Mouse (Mus musculus) MEL (cell line): ENCODE measurements around the gene Atxn7l1. TPM values are rescaled to one million over a fixed set of nuclear protein-coding genes. Genes with fewer than 3 reads are reported as not detected.

Experiments
- DNase-seq: peaks from one replicate; pipeline ENCODE4 v3.0.0; 2011; ENCODE audit warnings: low read depth, low spot score
- H3K27ac ChIP-seq: 2 replicates; pipeline ENCODE4 v1.5.1; 2012; ENCODE audit warnings: low read depth, mild to moderate bottlenecking, control low read depth, low read length, moderate library complexity; ENCODE audit not compliant: control insufficient read depth
- H3K27me3 ChIP-seq, 2 experiments: fragments of 150-350 bp in 1 of 2; sonication (generic) in 1 of 2; 2 replicates each; pipeline ENCODE4 v1.6.1; 2012; ENCODE audit warnings: low read length in 2 of 2, mild to moderate bottlenecking in 2 of 2, improper control_type of control experiment in 1 of 2, moderate library complexity in 1 of 2; ENCODE audit not compliant: insufficient read depth in 2 of 2, control insufficient read depth in 1 of 2
- H3K36me3 ChIP-seq, 2 experiments: 2 replicates each; pipeline ENCODE4 v1.6.1; 2012 to 2014; ENCODE audit warnings: low read length in 2 of 2, improper control_type of control experiment in 1 of 2, inconsistent platforms in 1 of 2, mild to moderate bottlenecking in 1 of 2; ENCODE audit not compliant: insufficient read depth in 2 of 2, control insufficient read depth in 1 of 2
- H3K4me1 ChIP-seq, 2 experiments: fragments of 150-350 bp in 1 of 2; sonication (generic) in 1 of 2; 2 replicates each; pipeline ENCODE4 v1.6.1; 2012; ENCODE audit warnings: low read length in 2 of 2, improper control_type of control experiment in 1 of 2, mild to moderate bottlenecking in 1 of 2; ENCODE audit not compliant: insufficient read depth in 2 of 2, control insufficient read depth in 1 of 2
- H3K4me3 ChIP-seq, 2 experiments: fragments of 150-350 bp in 1 of 2; sonication (generic) in 1 of 2; 2 replicates each; pipeline ENCODE4 v1.5.1; 2012; ENCODE audit warnings: low read depth in 2 of 2, low read length in 2 of 2, mild to moderate bottlenecking in 2 of 2, moderate library complexity in 2 of 2, control low read depth in 1 of 2, improper control_type of control experiment in 1 of 2; ENCODE audit not compliant: control insufficient read depth in 1 of 2, insufficient read depth in 1 of 2
- H3K79me2 ChIP-seq: 2 replicates; pipeline ENCODE4 v1.6.1; 2012; ENCODE audit warnings: mild to moderate bottlenecking, low read length, moderate library complexity; ENCODE audit not compliant: control insufficient read depth, poor library complexity, insufficient read depth
- H3K9ac ChIP-seq: 2 replicates; pipeline ENCODE4 v1.6.1; 2012; ENCODE audit warnings: low read depth, mild to moderate bottlenecking, control low read depth, low read length, moderate library complexity; ENCODE audit not compliant: control insufficient read depth, poor library complexity, severe bottlenecking
- H3K9me3 ChIP-seq: fragments of 150-350 bp; sonication (generic); replicated peaks from 2 replicates; pipeline ENCODE4 v1.6.1; 2012; ENCODE audit warnings: mild to moderate bottlenecking, low read length, improper control_type of control experiment, moderate library complexity; ENCODE audit not compliant: insufficient read depth
- BHLHE40 ChIP-seq: IDR thresholded peaks from 2 replicates; pipeline ENCODE4 v1.6.1; 2012; ENCODE audit warnings: low read depth, mild to moderate bottlenecking, inconsistent platforms, low read length, improper control_type of control experiment, borderline replicate concordance
- E2F4 ChIP-seq: IDR thresholded peaks from 2 replicates; pipeline ENCODE4 v1.6.1; 2011; ENCODE audit warnings: low read depth, low read length, improper control_type of control experiment, borderline replicate concordance
- EP300 ChIP-seq, 2 experiments: IDR thresholded peaks; 2 replicates each; pipeline ENCODE4 v1.6.1; 2011; ENCODE audit warnings: improper control_type of control experiment in 2 of 2, low read length in 2 of 2, low read depth in 1 of 2, mild to moderate bottlenecking in 1 of 2
- HCFC1 ChIP-seq: IDR thresholded peaks from 2 replicates; pipeline ENCODE4 v1.6.1; 2012; ENCODE audit warnings: low read depth, mild to moderate bottlenecking, inconsistent platforms, low read length, improper control_type of control experiment, moderate library complexity
- MAFK ChIP-seq: IDR thresholded peaks from 2 replicates; pipeline ENCODE4 v1.6.1; 2011; ENCODE audit warnings: low read depth, mild to moderate bottlenecking, low read length, improper control_type of control experiment, borderline replicate concordance
- MAZ ChIP-seq: IDR thresholded peaks from 2 replicates; pipeline ENCODE4 v1.6.1; 2012; ENCODE audit warnings: low read depth, mild to moderate bottlenecking, inconsistent platforms, low read length, improper control_type of control experiment
- MEF2A ChIP-seq: IDR thresholded peaks from 2 replicates; pipeline ENCODE4 v1.6.1; 2014; ENCODE audit warnings: low read depth, mild to moderate bottlenecking, inconsistent platforms, low read length, improper control_type of control experiment; ENCODE audit not compliant: poor library complexity, insufficient replicate concordance, severe bottlenecking; ENCODE audit errors: extremely low read depth
- MYC ChIP-seq: IDR thresholded peaks from 2 replicates; pipeline ENCODE4 v1.6.1; 2011; ENCODE audit warnings: low read depth, mild to moderate bottlenecking, low read length, improper control_type of control experiment, moderate library complexity
- NELFE ChIP-seq: IDR thresholded peaks from 2 replicates; pipeline ENCODE4 v1.6.1; 2011; ENCODE audit warnings: low read depth, low read length, improper control_type of control experiment
- POLR2AphosphoS2 ChIP-seq: IDR thresholded peaks from 2 replicates; pipeline ENCODE4 v1.6.1; 2011; ENCODE audit warnings: low read length, improper control_type of control experiment
- TCF12 ChIP-seq: IDR thresholded peaks from 2 replicates; pipeline ENCODE4 v1.6.1; 2014; ENCODE audit warnings: low read depth, mild to moderate bottlenecking, inconsistent platforms, low read length, improper control_type of control experiment, moderate library complexity
- UBTF ChIP-seq: IDR thresholded peaks from 2 replicates; pipeline ENCODE4 v1.6.1; 2012; ENCODE audit warnings: low read depth, mild to moderate bottlenecking, inconsistent platforms, low read length, improper control_type of control experiment, moderate library complexity, borderline replicate concordance; ENCODE audit not compliant: insufficient read depth
- USF1 ChIP-seq: IDR thresholded peaks from 2 replicates; pipeline ENCODE4 v1.6.1; 2014; ENCODE audit warnings: low read depth, mild to moderate bottlenecking, inconsistent platforms, low read length, improper control_type of control experiment, moderate library complexity
- USF2 ChIP-seq, 2 experiments: IDR thresholded peaks; 2 replicates each; pipeline ENCODE4 v1.6.1; 2011 to 2012; ENCODE audit warnings: improper control_type of control experiment in 2 of 2, low read length in 2 of 2, borderline replicate concordance in 1 of 2, inconsistent platforms in 1 of 2, low read depth in 1 of 2, mild to moderate bottlenecking in 1 of 2; ENCODE audit not compliant: insufficient read depth in 1 of 2
- ZNF384 ChIP-seq: IDR thresholded peaks from 2 replicates; pipeline ENCODE4 v1.6.1; 2012; ENCODE audit warnings: low read depth, mild to moderate bottlenecking, inconsistent platforms, low read length, improper control_type of control experiment
- polyA plus RNA-seq, 2 experiments: library from polyadenylated mRNA; stranded (reverse) in 1 of 2; unstranded in 1 of 2; fragments of >175 nt in 1 of 2; fragments of >200 nt in 1 of 2; gene quantifications; 2 replicates each; pipeline versions ENCODE4 v1.2.1 to v1.2.4; 2012; ENCODE audit warnings: low replicate concordance in 2 of 2, low read depth in 1 of 2; ENCODE audit not compliant: insufficient read length in 2 of 2, insufficient read depth in 1 of 2, missing spikeins in 1 of 2
- total RNA-seq: library from RNA; depleted of rRNA; stranded (reverse); fragments of 300-350 nt; gene quantifications from 2 replicates; pipeline ENCODE4 v1.2.3, GENCODE M21; 2012

The Atxn7l1 gene
- total and polyA plus RNA-seq, 3 experiments: 11.6 to 50.3 TPM; not detected in 1

- peaks cover 0 to 26% of the 10 kb centered on the region in 2 experiments; a peak in 3 of 4 replicates for H3K4me1 ChIP-seq
- TF ChIP-seq NELFE (no peak), EP300 (IDR thresholded peaks at IDR 0.05; ENCODE audit: low read depth in 1 of 2, low read length in 2 of 2) (no peak), MAFK (no peak), TCF12 (no peak)
- no peaks in the 10 kb centered on the region for H3K9me3 ChIP-seq
- DNase-seq: no peak
- peaks cover 0 to 10% of the 10 kb centered on the region in 2 experiments; a peak in 2 of 4 replicates for H3K36me3 ChIP-seq
- no peaks in the 10 kb centered on the region; the same call in 1 of the 2 replicates for H3K79me2 ChIP-seq
- H3K27ac ChIP-seq: no peak overlapping the region
- no peak overlapping the region for H3K4me3 ChIP-seq
- no peak overlapping the region for H3K9ac ChIP-seq
- no peaks in the 10 kb centered on the region for H3K27me3 ChIP-seq
Measured at GRCm38 (mm10) chr12:33305106-33305505, 157.6 kb downstream of the Atxn7l1 start.

GRCm38 (mm10) chr12:33306476-33306875 lies 159.0 kb downstream of the Atxn7l1 start:
- H3K4me3 ChIP-seq: no peak overlapping the region
- H3K79me2 ChIP-seq: no peaks in the 10 kb centered on the region; the same call in 1 of the 2 replicates
- peak; percentile 23 for DNase-seq
- TF ChIP-seq BHLHE40 (no peak), E2F4 (no peak), MAZ (no peak), MYC (no peak), USF1 (no peak), EP300 (IDR thresholded peaks at IDR 0.05; ENCODE audit: low read depth in 1 of 2, low read length in 2 of 2) (no peak), UBTF (no peak), USF2 (IDR thresholded peaks at IDR 0.05; ENCODE audit: borderline replicate concordance in 1 of 2, insufficient read depth in 1 of 2, low read depth in 1 of 2, low read length in 2 of 2) (no peak), POLR2AphosphoS2 (no peak), MEF2A (no peak), ZNF384 (no peak), TCF12 (no peak), HCFC1 (no peak), NELFE (no peak)
- no peaks in the 10 kb centered on the region for H3K27me3 ChIP-seq
- no peak overlapping the region for H3K27ac ChIP-seq
- no peaks in the 10 kb centered on the region for H3K9me3 ChIP-seq
- H3K36me3 ChIP-seq: peaks cover 0 to 15% of the 10 kb centered on the region in 2 experiments; a peak in 2 of 4 replicates
- no peak overlapping the region for H3K9ac ChIP-seq
- H3K4me1 ChIP-seq: peaks cover 3 to 33% of the 10 kb centered on the region in 2 experiments
